Mouse (Mus musculus) forebrain, embryonic 14.5 days (tissue): ENCODE data around the gene Psg17. TPM values are rescaled to one million over a fixed set of nuclear protein-coding genes. Genes with fewer than 3 reads are reported as not detected.
"Not testable (repeated sequence)": the region's sequence is repeated elsewhere in the genome, so short reads cannot be mapped to it uniquely, and the experiment has no call there.

Experiments
- ATAC-seq: fragments of 200-750 bp; cut with Nextera tagmentation; 2 replicates; pipeline ENCODE4 v1.8.0; 2017; ENCODE audit warnings: mild to moderate bottlenecking, moderate library complexity
- DNase-seq: peaks from one replicate; pipeline ENCODE4 v3.0.0-alpha.2; 2015; ENCODE audit warnings: low spot score
- H3K27ac ChIP-seq: fragments of 300-500 bp; sonication (generic); 2 replicates; pipeline ENCODE4 v1.5.1; 2014; ENCODE audit warnings: low read depth, mild to moderate bottlenecking, control low read depth, low read length, moderate library complexity
- H3K27me3 ChIP-seq: fragments of 300-500 bp; sonication (generic); replicated peaks from 2 replicates; pipeline ENCODE4 v1.6.1; 2014; ENCODE audit warnings: low read length, control low read depth, mixed read lengths; ENCODE audit not compliant: control insufficient read depth, insufficient read depth
- H3K36me3 ChIP-seq: fragments of 300-500 bp; sonication (generic); 2 replicates; pipeline ENCODE4 v1.6.1; 2014; ENCODE audit warnings: low read length, control low read depth; ENCODE audit not compliant: control insufficient read depth, insufficient read depth
- H3K4me1 ChIP-seq: fragments of 300-500 bp; sonication (generic); 2 replicates; pipeline ENCODE4 v1.6.1; 2014; ENCODE audit warnings: antibody characterized with exemption, low read length, control low read depth; ENCODE audit not compliant: control insufficient read depth, insufficient read depth
- H3K4me2 ChIP-seq: fragments of 300-500 bp; sonication (generic); 2 replicates; pipeline ENCODE4 v1.6.1; 2014; ENCODE audit warnings: mild to moderate bottlenecking, control low read depth, low read length
- H3K4me3 ChIP-seq: fragments of 300-500 bp; sonication (generic); 2 replicates; pipeline ENCODE4 v1.5.1; 2014; ENCODE audit warnings: low read depth, low read length, control low read depth
- H3K9ac ChIP-seq: fragments of 300-500 bp; sonication (generic); 2 replicates; pipeline ENCODE4 v1.6.1; 2014; ENCODE audit warnings: mild to moderate bottlenecking, low read length, control low read depth, moderate library complexity
- H3K9me3 ChIP-seq: fragments of 300-500 bp; sonication (generic); replicated peaks from 2 replicates; pipeline ENCODE4 v1.6.1; 2016; ENCODE audit warnings: low read length, control low read depth, mixed read lengths; ENCODE audit not compliant: control insufficient read depth
- WGBS: fragments of 180-500 bp; shearing (Covaris S2); extraction: QIAGEN DNeasy Blood & Tissue Kit; methylation state at CpG from one replicate; pipeline ENCODE4 v1.1.7; 2014; 5-methylcytosine and 5-hydroxymethylcytosine counted together
- polyA plus RNA-seq: library from polyadenylated mRNA; unstranded; fragments of >200 nt; fragmentation: Nextera tagmentation; extraction: Ambion mirVana; gene quantifications from 2 replicates; pipeline ENCODE4 v1.2.1, GENCODE M21; 2014

The Psg17 gene
- 0.10 TPM in 1 of 2 replicates, not detected in the other for polyA plus RNA-seq

- H3K27ac ChIP-seq = no peak within 1 kb of the TSS
- WGBS = 72% methylated on average over 3 of the region's 3 CpGs
- ATAC-seq = no peak
- H3K27me3 ChIP-seq = no peaks in the 10 kb centered on the region
- H3K4me2 ChIP-seq = no peak within 1 kb of the TSS
- no peaks in the 10 kb centered on the region for H3K36me3 ChIP-seq
- no peak for DNase-seq
- no peaks in the 10 kb centered on the region for H3K9me3 ChIP-seq
- H3K4me3 ChIP-seq = no peak within 1 kb of the TSS
- no peaks in the 10 kb centered on the region for H3K4me1 ChIP-seq
- no peak within 1 kb of the TSS for H3K9ac ChIP-seq
Observed at GRCm38 (mm10) chr7:18821507-18821906, at the start of gene Psg17. Gene Psg17, minus strand, starts transcription at chr7:18821607.

- DNase-seq, H3K9me3 ChIP-seq, ATAC-seq, H3K36me3 ChIP-seq, H3K4me2 ChIP-seq, H3K9ac ChIP-seq, H3K27ac ChIP-seq, H3K27me3 ChIP-seq, H3K4me3 ChIP-seq, H3K4me1 ChIP-seq: not testable (repeated sequence)
- no CpG with 5 or more reads among the region's 8 CpGs for WGBS
Observed at GRCm38 (mm10) chr7:18871031-18871430, 49.6 kb upstream of the Psg17 start, which contains the start of gene Pglyrp1. Gene Pglyrp1, plus strand, starts transcription at chr7:18871331.

GRCm38 (mm10) chr7:18868491-18868890 lies 47.1 kb upstream of the Psg17 start:
- Histone ChIP-seq H3K9ac (no peak overlapping the region), H3K27ac (no peak overlapping the region), H3K4me3 (no peak overlapping the region), H3K27me3 (no peaks in the 10 kb centered on the region), H3K4me1 (no peaks in the 10 kb centered on the region), H3K9me3 (no peaks in the 10 kb centered on the region), H3K4me2 (no peak overlapping the region), H3K36me3 (no peaks in the 10 kb centered on the region)
- WGBS = 81% methylated on average over 2 of the region's 2 CpGs
- no peak for DNase-seq
- ATAC-seq = no peak

- Histone ChIP-seq H3K27me3 (no peaks in the 10 kb centered on the region), H3K36me3 (no peaks in the 10 kb centered on the region), H3K4me1 (no peaks in the 10 kb centered on the region), H3K27ac (no peak overlapping the region), H3K4me2 (no peak overlapping the region), H3K9me3 (no peaks in the 10 kb centered on the region), H3K4me3 (no peak overlapping the region), H3K9ac (no peak overlapping the region)
- DNase-seq = no peak
- ATAC-seq = no peak
- 83% methylated on average over 6 of the region's 6 CpGs for WGBS
Observed at GRCm38 (mm10) chr7:18862801-18863200, 41.4 kb upstream of the Psg17 start.

- Histone ChIP-seq H3K4me1 (no peaks in the 10 kb centered on the region), H3K9me3 (no peaks in the 10 kb centered on the region), H3K27ac (no peak overlapping the region), H3K9ac (no peak overlapping the region), H3K4me2 (no peak overlapping the region), H3K36me3 (no peaks in the 10 kb centered on the region), H3K27me3 (no peaks in the 10 kb centered on the region), H3K4me3 (no peak overlapping the region)
- ATAC-seq (no peak), DNase-seq (no peak)
- 82% methylated on average over 5 of the region's 5 CpGs for WGBS
Observed at GRCm38 (mm10) chr7:18858310-18858916, 37.0 kb upstream of the Psg17 start.

GRCm38 (mm10) chr7:18848395-18848794 lies 27.0 kb upstream of the Psg17 start:
- WGBS = 90% methylated on average over 1 of the region's 1 CpGs
- DNase-seq = no peak
- no peaks in the 10 kb centered on the region for H3K27me3 ChIP-seq

GRCm38 (mm10) chr7:18844811-18845210 lies 23.4 kb upstream of the Psg17 start:
- WGBS = 45% methylated on average over 5 of the region's 5 CpGs
- no peak overlapping the region for H3K27ac ChIP-seq
- no peaks in the 10 kb centered on the region for H3K36me3 ChIP-seq
- no peak overlapping the region for H3K4me3 ChIP-seq
- no peak for DNase-seq
- H3K9me3 ChIP-seq = no peaks in the 10 kb centered on the region
- no peaks in the 10 kb centered on the region for H3K4me1 ChIP-seq
- H3K4me2 ChIP-seq = no peak overlapping the region
- ATAC-seq = no peak
- H3K9ac ChIP-seq = no peak overlapping the region
- no peaks in the 10 kb centered on the region for H3K27me3 ChIP-seq

More at GRCm38 (mm10) chr7:18848395-18848794, 27.0 kb upstream of the Psg17 start:
- Histone ChIP-seq H3K4me2 (no peak overlapping the region), H3K4me3 (no peak overlapping the region), H3K36me3 (no peaks in the 10 kb centered on the region), H3K9ac (no peak overlapping the region), H3K27ac (no peak overlapping the region), H3K4me1 (no peaks in the 10 kb centered on the region), H3K9me3 (no peaks in the 10 kb centered on the region)
- ATAC-seq = no peak

- ATAC-seq = no peak
- DNase-seq = no peak
- Histone ChIP-seq H3K36me3 (no peaks in the 10 kb centered on the region), H3K9me3 (no peaks in the 10 kb centered on the region), H3K4me3 (no peak overlapping the region), H3K9ac (0 out of 2 replicates have a peak overlapping the region, but pooled peaks have one; percentile 35), H3K27me3 (no peaks in the 10 kb centered on the region), H3K4me1 (no peaks in the 10 kb centered on the region), H3K4me2 (peak overlapping the region; percentile 37), H3K27ac (no peak overlapping the region)
- 68% methylated on average over 1 of the region's 1 CpGs for WGBS
Observed at GRCm38 (mm10) chr7:18841174-18841567, 19.8 kb upstream of the Psg17 start.

- ATAC-seq = peak; percentile 29; the same call in 1 of the 2 replicates
- peak overlapping the region; percentile 50 for H3K4me2 ChIP-seq
- no peaks in the 10 kb centered on the region for H3K27me3 ChIP-seq
- peak; percentile 60 for DNase-seq
- H3K4me3 ChIP-seq = peak overlapping the region; percentile 24
- 0 out of 2 replicates have a peak overlapping the region, but pooled peaks have one; percentile 5 for H3K27ac ChIP-seq
- H3K4me1 ChIP-seq = no peaks in the 10 kb centered on the region
- no peaks in the 10 kb centered on the region for H3K9me3 ChIP-seq
- WGBS = 2% methylated on average over 14 of the region's 17 CpGs
- peak overlapping the region; percentile 58 for H3K9ac ChIP-seq
- no peaks in the 10 kb centered on the region for H3K36me3 ChIP-seq
Observed at GRCm38 (mm10) chr7:18840386-18841173, 19.2 kb upstream of the Psg17 start.
